Mouse (Mus musculus): Measurements from ENCODE around the gene Ltbp1.
A peak's percentile ranks its signal among the peaks of the same experiment; 100 is the strongest.

Ltbp1 gene

GRCm38 (mm10) chr17:75172685-75173205 lies 167.4 kb downstream of the Ltbp1 start:
- no peak for DNase-seq (ENCODE audit: low spot score in 2 of 2)

DNA sequence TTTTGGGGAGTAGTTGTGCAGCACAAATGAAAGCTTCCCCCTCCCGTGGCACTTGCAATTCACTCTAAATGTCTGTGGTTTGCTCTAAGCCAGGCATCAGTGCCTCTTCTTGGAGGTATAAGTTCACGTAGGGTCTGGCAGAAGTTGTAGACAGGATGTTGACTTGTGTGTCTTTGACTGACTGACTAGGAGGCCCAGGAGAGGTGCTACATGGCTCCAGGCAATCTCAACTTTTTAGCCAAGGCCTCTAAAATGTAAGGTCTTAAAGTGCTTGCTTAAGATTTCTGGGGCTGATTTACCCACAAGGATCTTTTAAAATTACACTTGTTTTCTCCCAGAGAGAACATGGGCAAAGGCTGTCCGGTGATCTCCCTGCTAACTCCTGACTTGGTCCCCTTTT lies 169.1 kb downstream of the Ltbp1 start:
- DNase-seq (ENCODE audit: low spot score in 2 of 2) = no peak

DNA sequence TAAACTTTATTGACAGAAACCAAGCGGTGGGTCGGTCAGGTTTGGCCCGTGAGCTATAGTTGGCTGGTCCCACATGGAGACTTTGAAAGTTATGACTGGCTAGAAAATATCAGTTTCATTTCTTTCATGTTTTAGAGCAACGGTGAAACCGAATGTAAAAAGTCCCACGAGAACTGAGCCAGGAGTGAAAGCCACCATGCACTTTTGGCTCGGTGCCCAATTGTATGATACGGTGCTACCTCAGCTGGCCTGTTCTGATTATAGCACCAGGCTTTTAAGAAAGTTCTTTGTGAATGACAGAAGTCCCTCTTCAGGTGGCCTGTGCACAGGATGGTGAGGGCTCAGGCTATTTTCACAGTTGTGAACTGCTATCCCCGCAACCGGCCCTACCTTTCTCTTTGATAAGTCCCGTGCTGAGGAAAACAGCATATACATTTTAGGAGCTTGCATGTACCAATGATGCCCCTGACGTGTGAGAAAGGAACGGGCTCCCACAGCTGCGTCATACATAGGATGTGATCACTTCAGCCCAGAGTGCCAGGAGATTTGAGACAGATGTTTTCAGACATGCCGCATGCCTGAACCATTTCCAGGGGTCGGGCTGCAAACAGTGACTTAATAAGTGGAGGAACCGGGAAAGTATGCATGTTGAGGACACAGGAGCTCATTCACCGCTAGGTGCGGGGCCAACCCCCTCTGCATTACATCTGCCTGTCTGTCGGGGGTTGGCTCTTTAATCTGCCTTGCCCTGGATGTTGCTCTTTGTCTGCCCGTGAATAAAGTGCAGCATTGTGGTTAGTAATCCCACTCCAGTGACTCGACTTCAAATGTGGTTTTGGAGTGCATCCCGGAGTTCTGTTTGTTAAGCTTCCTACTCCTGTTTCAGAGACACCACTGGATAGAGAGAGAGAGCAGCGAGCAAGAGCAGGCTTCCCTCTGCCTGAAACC lies 172.8 kb downstream of the Ltbp1 start:
- DNase-seq (ENCODE audit: low spot score in 2 of 2) = peak; percentile 4 to 25

GRCm38 (mm10) chr17:75179001-75179400 lies 173.6 kb downstream of the Ltbp1 start:
- no peak for DNase-seq (ENCODE audit: low spot score in 2 of 2)

DNA sequence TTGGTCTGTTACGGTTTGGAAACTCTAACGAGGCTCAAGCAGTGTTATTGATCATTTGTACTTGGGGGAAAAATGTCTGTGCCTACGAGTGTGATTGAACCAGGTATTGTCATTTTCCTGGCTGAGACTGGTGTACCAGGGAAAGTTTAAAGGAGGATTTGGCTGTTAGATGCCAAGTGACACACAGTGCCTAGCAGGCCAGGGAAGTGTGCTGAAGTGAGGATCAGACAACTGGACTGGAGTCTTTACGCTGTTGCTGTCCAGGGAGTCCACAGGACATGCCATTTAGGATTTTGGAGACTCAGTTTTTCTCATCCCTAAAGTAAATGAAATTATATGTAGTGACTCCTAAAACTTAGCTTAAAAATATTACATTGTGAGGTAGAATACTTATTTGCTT lies 174.9 kb downstream of the Ltbp1 start:
- no peak for DNase-seq (ENCODE audit: low spot score in 2 of 2)

DNA sequence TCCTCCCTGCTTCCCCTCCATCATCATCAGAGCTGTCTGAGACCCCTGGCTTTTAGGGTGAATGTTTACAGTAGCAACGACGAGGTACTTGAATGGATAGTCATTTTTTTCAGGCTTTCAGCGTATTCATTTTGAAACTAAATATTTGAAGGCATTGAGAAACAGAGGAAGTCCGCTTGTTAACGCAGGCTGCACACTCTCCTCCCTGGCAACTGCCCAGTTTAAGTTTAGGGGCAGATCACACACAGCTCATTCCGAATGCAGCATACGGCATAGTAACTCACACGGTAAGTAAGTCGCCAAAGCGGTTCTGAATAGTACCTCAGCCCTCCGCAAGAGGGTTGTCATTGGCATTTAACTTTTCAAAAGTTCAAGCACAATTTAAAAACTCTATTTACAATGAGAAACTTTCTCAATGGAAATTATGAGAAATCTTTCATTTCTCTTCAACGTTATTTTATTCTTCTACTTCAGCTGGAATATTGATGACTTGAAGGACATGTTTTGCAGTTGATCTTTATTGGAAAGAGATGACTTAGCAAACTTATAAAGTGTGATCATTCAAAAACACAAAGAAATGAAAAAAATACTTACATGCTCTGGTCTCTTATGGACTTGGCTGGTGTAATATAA lies 175.7 kb downstream of the Ltbp1 start:
- peak in 1 of 2 experiments; percentile 3 for DNase-seq (ENCODE audit: low spot score in 2 of 2)

DNA sequence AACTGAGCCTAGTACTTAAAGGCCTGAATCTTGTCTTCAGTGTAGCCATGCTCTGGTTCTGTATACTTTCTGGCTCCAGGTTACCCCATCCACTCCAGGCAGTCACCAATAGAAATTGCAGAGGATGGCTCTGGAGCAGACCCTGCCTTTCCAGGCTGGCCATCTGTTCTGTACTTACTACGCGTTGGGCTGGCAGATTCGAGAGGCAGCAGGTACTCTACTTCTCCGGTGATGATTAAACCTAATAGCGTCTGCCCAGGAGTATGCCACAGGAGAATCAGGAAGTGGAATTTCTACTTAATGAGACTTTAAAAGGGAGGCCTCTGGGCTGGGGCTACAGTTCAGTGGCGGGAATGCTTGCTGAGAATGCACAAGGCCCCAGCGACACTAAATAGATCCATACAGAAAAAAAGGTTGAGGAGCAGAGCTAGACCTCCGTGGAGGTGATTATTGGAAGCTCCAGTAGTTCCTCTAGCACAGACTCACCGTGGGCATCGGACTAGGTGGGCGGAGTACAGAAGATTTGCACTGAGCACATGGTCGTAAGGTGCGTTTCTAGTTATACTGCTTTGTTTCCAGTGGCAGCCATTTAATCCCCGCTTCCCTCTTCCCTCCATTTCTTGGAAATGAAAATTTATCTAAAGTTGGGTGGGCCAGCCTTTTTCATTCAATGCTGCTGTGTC lies 177.1 kb downstream of the Ltbp1 start:
- DNase-seq (ENCODE audit: low spot score in 2 of 2) = no peak

GRCm38 (mm10) chr17:75186732-75187509 lies 181.6 kb downstream of the Ltbp1 start:
- DNase-seq (ENCODE audit: low spot score in 2 of 2) = no peak

DNA sequence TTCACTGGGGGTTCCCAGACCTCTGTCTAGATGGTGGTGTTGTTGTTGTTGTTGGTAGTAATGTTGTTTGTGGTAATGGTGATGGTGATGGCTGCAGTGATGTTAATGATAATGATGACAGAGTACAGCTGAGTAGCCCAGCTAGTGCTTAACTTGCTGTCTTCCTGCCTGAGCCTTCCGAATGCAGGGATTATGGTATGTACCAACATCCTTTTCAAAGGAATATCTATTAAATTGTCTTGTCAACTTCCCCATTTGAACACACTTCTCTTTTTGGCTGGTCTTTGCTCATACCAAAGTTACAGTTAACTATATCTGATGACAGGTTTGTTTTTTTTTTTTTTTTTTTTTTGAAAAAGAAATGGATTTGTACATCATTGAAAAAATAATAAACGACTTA lies 191.6 kb downstream of the Ltbp1 start:
- no peak for DNase-seq (ENCODE audit: low spot score in 2 of 2)

DNA sequence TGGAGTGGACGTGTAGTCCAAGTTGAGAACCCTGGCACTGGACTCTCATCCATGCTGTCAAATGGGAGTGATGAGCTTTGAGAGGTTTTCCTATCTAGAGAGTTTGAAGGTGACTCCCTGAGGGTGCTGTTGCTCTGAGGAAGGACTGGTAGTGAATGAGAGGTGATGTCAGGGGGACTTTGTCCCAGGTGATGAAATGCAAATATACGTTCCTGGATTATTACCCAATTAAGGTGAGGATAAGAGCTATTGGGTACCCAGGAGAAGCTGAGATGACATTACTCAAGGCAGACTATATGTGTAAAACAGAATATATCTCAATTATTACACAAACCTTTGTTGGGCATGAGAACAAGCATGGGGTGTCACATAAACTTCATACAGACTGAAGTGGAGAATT lies 193.4 kb downstream of the Ltbp1 start:
- no peak for DNase-seq (ENCODE audit: low spot score in 2 of 2)

DNA sequence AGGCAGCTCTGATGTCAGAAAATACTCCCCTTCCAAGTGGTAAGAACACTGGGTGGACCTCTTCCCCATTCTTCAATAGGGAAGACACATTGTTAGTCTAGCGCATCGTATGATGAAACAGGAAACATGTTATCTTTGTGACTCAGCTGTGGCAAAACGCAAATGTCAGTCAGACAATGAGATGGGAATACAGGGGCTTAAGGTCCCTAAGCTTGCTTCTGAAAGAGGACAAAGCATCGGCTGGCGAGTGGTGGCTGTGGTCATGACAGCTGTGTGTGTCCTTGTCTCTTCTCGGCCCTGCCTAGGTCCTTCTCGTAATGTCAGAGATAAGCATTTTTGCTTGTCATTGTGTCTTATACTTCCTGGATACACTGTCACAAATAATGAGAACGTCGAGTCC lies 194.3 kb downstream of the Ltbp1 start:
- DNase-seq (ENCODE audit: low spot score in 2 of 2) = no peak

GRCm38 (mm10) chr17:75202314-75202713 lies 196.9 kb downstream of the Ltbp1 start:
- DNase-seq (ENCODE audit: low spot score in 2 of 2) = no peak

- no peak for DNase-seq (ENCODE audit: low spot score in 2 of 2)
Measured at GRCm38 (mm10) chr17:75204065-75204464, 198.7 kb downstream of the Ltbp1 start.

DNA sequence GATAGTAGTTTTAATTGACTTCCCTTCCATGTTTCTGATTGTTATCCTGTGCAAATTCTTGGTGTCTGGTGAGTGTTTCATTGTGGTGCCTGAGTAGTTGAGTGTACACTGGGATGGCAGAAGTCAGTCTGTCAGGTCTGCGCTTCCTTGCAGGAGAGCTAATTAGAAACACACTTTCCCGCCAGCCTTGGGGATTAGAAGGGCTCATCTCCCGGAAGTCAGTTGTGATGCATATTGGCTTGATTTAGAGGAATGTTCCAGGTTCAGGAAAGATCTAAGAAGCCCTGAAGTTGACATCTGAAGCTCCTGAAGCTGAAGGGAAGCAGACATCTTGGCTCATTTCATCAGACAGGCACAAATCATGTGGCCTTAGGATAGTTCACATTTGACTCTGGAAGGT lies 200.9 kb downstream of the Ltbp1 start:
- DNase-seq (ENCODE audit: low spot score in 2 of 2) = no peak

DNA sequence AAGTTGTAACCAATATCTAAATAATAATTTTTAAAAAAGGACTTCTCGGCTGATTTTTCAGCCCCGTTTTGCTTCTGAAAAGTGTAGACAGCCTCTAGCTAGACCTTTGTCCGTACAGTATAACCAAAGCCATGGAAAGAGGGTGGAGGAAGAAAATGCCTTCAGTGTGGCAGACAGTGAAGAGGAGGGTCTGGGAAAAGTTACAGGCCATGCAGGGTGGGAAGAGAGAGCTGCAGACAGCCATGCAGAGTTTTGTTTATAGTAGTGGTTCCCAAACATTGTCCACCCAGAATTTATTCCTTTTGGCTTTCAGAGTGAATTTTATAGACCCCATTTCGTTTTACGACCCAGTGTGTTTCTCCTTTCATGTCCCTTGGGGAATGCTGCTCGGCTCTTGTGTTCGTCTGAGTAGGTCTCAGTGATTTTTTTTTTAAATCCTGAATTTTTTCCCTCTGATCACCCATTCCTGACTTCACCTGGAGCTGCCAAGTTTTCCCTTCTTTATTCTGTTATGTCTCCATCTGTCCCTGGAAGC lies 202.9 kb downstream of the Ltbp1 start:
- DNase-seq (ENCODE audit: low spot score in 2 of 2) = no peak

GRCm38 (mm10) chr17:75210526-75210925 lies 205.2 kb downstream of the Ltbp1 start:
- no peak for DNase-seq (ENCODE audit: low spot score in 2 of 2)

GRCm38 (mm10) chr17:75216362-75216761 lies 211.0 kb downstream of the Ltbp1 start:
- DNase-seq (ENCODE audit: low spot score in 2 of 2) = no peak

GRCm38 (mm10) chr17:75218700-75219099 lies 213.3 kb downstream of the Ltbp1 start:
- DNase-seq (ENCODE audit: low spot score in 2 of 2) = no peak

GRCm38 (mm10) chr17:75228321-75228720 lies 223.0 kb downstream of the Ltbp1 start:
- DNase-seq (ENCODE audit: low spot score in 2 of 2) = no peak

DNA sequence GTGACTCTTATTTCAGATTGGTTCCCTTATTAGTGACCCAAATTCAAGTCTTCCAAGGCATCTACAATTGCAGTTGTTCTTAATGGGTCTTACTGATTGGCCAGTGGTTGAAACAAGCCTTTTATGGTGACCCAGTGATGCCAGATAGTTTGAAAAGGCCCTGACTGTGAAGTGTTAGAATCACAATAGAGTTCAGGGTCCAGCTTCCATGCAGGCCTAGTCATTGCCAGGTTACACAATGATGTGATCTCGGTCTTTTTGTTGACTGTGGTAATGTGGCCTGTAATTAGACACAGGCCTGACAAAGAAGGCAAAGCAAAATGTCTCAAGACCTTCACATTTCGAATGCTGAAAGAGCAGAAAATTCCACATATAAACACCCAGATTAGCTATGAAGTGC lies 227.8 kb downstream of the Ltbp1 start:
- no peak for DNase-seq (ENCODE audit: low spot score in 2 of 2)

- DNase-seq (ENCODE audit: low spot score in 2 of 2) = no peak
Measured at GRCm38 (mm10) chr17:75233923-75234322, 228.6 kb downstream of the Ltbp1 start.
